Mouse (Mus musculus) lung, postnatal 14 days (tissue): ENCODE measurements around the gene Ptgis.
A peak's percentile ranks its signal among the peaks of the same experiment; 100 is the strongest.

Experiments
- DNase-seq: peaks from one replicate; pipeline ENCODE4 v3.0.0; 2021

Gene Ptgis

DNA sequence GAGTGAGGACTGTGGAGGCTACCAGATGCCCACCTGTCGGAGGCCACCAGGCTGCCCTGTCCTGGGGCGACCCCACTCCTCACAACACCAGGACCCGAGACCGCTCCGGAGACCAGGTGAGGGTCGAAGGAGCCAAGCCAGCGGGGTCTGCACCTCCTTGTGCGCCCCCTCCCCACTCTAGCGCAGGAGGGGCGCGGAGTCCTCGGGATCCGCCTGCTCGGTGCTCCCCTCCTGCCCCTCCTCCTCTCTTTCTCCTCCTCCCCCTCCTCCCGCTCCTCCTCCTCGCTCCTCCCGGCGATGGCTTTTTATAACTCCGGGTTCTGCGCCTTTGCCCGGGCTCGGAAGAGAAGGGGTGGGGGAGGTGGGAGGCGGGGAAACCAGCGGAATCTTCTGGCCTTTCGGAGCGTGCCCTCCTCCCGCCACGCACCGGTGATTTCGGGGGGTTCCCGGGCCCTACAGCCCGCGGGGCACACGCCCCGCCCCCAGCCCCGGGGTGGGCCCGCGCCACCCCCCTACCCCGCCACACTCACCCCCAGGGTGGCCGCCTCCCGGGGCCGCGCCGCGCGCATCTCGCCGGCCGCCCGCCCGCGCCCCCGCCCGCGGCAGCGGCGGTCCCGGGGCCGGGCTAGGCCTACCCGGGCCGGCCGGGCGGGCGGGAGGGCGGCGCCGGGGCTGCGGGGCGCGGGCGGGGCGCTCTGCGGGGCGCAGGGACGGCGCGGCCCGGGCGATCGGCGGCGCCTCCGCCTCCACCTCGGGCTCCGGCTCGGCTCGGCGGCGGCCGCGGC lies 50.9 kb downstream of the Ptgis start:
- peak; percentile 21 for DNase-seq

DNA sequence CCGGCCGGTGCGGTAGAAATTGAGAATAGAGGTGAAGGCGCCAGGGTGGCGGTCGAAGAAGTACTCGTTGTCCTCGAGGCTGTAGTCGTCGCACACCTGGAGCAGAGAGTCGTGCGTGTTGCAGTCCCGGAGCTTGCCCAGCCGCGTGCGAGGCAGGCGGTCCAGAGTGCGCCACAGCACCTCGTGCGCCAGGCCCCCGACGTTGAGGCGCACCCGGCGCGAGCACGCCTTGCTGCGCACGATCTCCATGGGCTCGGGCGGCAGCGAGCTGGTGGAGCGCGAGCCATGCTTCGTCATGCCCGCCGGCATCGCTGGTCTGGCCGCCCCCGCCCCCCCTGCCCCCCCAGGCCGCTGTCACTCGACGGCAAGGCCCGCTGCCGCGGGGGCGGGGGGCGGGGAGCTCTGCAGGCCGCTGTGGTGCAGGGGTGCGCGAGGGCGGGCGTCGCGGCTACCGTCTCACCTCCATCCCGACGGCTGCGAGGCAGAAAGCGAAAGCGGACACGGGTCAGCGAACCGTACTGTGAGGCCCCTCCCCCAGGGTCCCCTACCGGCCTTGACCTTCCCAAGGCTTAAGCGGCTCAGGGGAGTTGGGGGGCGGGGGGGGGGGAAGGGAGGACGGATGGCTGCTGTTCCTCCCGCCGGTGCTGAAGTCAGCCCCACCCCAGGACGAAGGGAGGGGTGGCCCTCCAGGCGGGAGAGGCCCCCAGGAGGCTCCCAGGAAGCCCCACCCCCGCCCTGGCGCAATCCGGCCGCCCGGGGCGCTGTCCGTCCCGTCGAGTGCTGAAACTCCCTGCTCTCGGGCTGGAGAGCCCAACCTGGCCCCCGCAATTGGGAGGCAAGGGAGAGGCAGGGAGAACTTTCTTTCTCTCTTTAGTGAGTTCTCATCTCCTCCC lies 51.8 kb downstream of the Ptgis start:
- DNase-seq: peak; percentile 90

DNA sequence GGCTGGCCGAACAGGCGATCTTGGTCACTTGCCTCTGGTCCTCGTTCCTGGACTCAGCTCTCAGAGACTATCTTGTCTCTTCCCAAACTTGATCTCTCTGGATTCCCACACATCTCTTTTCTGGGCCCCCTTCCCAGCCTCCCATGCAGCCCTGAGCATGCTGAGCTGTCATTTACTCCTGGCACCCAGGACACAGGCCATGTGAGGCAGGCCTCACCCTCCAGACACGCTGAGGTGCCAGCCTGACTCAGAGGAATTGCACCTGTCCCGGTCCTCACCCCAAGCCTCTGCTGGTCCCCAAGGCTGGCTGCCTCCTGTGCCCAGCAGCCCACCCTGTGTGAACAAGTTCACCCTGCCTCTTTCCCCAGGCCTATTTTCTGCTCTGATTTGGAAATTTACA lies 53.3 kb downstream of the Ptgis start:
- DNase-seq: no peak

DNA sequence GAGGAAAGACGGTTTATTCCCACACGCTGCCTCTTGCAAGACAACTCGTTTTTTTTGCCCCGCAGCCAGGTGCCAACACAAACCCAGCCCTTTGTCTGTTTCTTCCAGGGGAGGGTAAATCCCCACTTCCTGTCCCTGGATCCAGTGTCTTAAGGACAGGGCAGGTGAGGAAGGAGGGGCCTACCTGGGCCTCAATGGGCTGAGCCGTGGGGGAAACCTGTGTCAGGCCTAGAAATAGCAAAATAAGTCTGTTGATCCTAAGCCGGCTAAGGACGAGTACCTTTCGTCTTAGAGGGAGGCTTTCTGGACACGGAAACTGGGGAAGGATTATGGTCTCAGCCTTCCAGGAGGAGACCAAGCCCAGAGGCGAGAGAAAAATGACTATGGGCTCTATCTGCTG lies 53.9 kb downstream of the Ptgis start:
- DNase-seq: no peak

DNA sequence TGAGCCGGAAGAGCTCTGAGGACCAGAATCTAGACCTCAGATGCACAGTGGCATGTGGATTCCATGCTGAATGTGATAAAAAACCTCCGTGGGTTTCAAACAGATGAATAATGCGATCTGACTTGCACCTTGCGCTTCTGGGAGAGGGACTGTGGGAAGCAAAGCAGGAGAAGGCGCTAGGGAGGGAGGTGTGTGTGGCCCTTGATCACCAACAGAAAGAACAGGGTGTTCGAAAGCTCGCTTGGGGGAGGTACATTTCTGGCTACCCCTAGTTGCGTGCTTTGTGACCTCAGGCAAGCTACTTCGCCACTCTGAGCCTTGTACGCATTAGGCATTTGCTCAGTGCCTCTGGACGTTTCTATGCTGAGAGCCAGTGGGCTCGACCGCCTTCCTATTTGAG lies 54.4 kb downstream of the Ptgis start:
- DNase-seq: no peak

DNA sequence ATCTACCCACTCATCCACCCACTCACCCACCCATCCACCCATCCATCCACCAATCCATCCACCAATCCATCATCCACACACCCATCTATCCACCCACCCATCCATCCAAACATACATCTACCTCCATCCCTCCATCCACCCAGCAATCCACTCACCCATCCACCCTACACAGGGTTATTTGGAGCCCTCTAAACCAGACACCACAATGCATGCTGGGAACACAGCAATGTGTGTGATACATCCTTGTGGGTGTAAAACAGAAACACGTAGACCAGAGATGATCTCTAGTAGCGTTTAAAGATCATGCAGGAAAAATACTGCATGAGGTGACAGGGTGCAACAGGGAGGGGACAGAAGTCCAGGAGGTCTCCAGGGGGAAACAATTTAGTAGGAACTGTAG lies 55.0 kb downstream of the Ptgis start:
- no peak for DNase-seq

DNA sequence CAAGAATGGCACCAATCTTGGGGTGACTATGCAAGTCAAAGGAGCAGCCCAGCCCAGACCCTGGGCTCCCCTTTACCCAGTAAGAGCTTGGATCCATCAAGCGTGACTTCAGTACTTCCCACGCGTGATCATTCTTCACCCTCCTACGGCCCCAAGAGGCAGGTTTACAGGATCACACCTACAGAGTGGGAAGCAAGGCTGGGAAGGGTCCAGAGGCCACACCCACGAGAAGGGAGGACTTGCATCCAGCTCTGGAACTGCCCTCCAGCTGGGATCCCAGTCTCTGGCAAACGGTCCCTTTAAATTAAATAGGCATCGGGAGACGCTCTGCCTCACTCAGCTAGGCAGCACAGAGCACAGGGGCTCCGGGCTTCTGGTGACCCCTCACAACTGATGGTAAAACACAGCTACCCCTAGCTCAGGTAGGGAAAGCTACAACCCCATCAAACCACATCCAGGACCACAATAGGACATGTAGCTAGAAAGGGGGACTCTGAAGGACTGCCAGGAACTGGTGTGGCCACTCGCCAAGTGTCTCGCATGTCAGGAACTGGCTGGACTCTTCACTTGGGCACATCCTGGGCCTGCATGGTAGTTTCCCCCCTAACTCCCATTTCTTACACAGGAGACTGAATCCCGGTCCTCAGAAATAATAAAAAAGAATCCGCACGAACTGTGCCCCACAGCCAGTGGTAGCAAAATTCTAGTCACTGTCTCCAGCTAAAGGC lies 58.6 kb downstream of the Ptgis start:
- no peak for DNase-seq

DNA sequence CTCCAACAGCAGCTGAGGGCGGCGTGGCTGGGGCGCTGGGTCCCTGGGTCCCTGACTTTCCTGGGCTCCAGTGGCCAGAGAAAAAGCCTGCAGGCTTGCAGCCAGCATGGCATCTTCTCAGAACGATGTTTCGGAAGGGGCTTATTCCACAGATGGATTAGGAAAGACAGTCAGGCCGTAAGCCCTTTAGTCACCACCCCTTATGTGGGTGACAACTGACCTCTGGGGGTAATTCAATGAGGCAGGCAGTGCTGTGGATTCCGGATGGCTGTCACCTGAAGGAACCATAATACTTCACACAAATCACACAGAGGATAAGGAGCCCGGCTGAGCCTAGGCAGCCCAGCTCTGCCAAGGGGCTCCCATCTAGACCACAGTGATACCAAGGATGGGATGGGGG lies 59.3 kb downstream of the Ptgis start:
- DNase-seq: no peak

DNA sequence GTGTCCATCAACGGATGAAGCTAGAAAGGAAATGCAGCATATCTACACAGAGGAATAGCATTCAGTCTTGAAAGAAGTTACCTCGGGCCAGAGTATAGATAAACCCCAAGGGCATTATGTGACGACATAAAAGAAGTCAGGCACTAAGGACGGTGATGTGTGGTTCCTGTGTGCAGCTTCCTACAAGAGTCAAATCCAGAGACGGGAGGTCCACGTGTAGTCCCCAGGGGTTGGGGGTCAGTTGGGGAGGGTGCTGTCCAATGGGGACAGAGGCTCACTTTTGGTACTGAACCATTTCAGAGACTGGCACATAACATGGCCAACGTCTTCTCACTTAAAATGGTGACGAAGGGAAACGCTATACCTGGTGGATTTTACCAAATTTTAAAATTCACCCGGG lies 61.1 kb downstream of the Ptgis start:
- DNase-seq: no peak

DNA sequence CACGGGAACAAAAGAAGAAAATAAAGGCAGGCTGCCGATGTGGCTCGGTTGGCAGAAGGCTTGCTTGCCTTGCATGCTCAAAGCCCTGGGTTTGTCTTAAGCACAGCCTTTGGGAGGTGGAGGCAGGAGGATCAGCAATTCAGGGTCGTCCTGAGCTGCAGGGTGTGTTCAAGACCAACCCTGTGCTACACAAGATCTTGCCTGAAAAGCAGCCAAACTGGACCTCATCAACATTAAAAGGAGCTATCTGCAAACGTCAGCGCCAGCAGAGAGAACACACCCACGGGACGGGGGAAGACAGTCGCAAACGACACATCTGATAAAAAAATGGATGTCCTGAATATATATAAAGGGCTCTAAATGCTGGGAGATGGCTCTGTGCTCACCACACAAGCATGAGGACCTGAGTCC lies 63.2 kb downstream of the Ptgis start:
- no peak for DNase-seq

DNA sequence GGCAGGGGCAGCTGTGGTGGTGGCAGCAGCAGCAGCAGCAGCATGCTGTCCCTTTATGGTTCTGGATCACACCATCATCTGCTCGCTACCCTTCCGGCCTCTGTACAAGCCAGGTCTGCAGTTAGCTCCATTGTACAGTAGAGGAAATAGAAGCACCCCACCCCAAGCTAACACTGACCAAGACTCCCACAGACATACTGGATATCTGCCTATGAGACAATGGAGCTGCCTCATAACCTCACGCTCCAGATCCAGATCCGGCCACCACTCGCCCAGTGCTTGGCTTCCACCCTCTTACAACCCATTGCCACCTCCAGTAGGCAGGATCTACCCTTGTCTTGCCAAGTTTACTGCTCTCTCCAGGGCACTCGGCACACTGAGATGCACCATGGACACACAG lies 65.1 kb downstream of the Ptgis start:
- no peak for DNase-seq

DNA sequence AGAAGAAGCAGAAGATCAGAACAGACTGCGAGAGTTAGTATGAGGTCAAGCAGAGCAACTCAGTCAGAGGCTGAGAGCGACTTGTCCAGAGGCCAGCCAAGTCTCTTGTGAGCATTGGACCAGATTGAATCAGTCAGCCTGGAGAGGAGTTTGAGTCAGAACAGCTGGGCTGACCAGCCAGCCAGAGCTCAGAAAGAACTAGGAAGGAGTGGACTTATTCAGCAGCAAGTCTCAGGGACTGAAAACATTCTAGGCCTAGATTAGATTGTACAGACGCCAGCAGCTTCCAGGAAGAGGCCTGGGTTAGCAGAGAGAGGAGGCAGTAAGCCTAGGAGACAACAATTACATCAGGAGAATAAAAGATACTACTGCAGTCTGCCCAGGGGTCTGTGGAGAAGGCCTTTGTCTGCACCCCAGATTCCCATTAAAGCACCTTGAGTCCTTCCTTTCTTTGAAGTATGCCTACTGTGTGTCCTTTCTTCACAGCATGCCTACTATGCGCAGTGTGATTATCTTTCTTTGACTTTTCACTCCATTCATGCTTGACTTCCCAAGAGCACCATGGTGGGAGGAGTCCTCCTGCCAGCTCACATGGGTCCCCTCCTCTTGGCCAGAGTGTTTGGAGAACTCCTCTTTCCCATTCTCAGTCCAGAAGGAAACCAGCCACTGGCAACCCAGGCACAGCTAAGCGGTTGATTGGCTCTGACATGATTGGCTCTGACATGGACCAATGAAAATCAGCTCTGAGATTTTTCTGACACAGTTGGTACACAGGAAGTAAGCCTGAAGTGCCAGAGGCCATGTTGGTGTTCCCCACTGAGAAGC lies 67.1 kb downstream of the Ptgis start:
- DNase-seq: peak; percentile 32

DNA sequence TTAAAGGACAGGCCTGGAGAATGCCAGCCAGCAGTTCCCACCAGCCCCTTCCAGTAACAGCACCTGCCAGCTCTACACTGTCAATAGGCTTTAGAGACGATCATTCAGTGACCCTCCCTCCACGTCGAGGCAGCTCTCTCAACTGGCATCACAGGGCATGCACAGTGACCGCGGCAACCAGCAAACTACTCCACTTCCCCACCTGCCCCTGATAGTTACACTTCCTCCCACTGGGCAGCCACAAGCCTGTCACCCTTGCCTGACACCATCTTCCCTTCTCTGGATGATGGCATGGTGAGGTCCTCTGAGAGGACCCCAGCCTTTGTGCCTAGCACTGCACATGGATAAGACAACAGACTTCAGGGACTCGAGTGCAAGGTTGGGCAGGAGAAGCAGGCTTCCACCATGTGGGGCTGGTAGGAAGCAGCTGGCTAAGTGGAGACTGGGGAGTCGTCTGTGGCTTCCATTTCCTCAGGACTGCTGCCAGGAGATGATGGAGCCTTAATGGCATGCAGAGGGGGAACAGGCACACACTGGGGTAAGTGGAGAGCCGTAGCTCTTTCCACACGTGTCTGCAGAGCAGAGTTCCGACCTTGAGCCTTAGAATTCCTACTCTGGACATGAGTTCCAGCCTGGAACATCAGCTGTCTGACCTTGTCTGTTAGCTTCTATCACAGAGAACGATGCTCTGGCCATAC lies 72.7 kb downstream of the Ptgis start:
- DNase-seq: peak; percentile 35

DNA sequence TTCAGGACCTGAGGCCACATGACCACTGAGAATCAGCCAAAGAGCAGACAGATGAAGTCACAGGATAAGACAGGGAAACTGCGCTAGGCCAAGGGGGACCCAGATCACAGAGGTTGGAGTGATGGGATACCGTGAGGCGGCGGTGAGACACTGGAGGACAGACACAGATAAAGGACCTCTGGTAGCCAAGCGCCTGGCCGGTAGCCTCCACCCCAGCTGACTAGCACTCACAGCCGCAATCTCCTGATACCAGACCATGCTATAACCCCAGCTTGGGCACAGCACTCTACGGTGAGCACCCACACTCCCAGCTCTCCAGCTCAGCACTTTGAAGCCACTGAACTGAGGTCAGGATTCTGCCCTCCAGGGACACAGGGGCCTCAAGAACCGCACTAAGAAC lies 76.8 kb downstream of the Ptgis start:
- DNase-seq: no peak

DNA sequence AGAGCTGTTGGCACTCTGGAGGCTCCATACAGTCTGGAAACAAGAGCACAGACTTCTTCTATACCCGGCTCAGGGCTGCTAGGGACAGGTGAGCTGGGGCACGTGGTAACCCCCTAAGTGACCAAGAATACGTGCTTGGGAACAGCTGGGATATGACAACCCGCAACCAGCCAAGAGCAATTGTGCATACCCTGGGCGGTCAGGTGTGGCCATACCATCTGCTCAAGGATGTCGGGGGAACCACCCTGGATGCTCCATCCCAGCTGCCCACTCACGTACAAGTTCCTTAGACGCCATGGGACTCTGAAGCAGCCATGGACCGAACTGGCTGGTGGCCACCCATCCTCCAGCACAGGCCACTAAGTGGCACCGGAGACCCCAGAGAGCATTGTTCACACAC lies 77.3 kb downstream of the Ptgis start:
- no peak for DNase-seq

DNA sequence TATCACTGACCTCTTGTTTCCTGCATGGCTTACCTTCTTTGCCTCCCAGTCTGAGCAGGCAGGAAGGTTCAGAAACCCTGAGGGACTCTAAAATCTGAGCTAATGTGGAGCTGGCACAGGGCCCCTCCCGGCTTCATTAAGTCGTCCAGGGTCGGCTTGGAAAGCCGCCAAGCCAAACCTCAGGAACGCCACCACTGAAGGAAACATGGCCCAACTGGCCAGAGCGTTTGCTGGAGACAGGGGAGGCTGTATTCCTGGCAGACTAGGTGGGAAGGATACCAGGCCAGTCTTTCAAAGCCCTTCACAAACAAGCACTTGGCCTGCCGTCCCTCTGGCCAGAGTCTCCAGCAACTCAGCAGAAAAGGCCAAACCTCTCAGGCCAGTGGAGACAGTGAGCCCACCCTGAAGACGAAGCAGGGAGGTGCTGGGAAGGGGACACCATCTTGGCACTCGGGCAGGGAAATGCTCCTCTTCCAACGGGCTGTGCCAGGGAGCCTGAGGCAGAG lies 77.8 kb downstream of the Ptgis start:
- peak; percentile 38 for DNase-seq

DNA sequence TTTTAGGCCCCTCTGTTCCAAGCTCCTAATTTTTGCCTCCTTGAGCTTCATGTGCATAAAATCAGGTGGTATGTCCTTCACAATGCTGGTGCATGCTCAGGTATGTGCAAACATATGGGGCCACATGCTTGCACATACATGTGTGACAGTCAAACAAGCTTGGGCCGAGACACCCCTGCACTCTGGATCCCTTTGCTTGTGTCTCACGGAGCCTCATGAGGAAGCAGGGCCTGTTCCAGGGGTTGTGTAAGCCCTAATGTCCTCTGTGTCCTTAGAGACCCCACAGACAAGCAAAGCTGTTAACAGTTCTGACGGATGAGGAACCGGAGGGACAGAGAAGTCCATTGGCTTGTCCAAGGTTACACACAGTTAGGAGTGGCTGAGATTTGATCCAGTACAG lies 80.7 kb downstream of the Ptgis start:
- DNase-seq: no peak

DNA sequence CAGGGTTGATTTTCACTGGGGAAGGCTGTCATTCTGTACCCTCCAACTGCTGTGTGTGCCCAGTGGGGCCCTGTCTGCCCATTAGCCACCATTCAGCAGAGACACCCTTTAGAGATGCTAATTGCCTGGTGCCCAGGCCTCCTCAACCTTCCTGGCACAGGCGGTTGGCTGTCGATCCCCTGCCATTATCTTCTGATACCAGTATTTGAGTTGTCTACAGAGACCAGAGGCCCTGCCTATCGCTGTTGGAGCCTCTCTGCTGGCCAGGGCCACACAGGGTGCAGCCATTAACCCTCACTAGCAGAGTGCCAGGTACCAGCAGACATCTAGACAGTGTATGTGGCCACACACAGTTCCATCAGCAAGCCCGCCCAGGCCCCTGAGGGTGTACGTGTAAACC lies 81.6 kb downstream of the Ptgis start:
- no peak for DNase-seq

DNA sequence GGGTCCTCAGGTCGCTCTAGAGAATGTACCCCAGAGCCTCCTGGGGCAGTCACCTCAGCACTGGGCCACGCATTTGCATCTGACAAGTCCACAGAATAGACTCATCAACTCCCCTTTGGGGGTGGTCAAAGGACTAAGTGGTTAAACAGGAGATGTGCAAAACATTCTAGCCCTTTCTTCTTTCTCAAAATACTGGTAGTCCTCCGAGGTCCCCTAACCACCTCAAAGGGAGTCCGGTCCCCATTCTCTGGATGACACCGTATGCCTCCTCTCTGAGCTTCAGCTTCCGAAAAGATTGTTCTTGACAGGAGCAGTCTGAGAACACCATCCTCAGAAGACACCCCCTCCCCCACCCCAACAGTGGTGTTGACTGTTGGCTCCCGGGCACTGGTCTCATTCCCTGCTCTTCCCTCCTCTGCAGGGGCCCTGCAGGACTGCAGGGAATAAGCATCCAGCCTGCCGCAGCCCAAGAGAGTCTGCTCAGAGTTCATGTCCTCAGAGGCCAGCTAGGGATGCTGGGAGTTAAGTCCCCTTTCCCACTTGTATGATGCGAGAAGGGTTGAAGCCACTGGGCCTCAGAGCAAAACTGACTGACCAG lies 84.2 kb downstream of the Ptgis start:
- no peak for DNase-seq

DNA sequence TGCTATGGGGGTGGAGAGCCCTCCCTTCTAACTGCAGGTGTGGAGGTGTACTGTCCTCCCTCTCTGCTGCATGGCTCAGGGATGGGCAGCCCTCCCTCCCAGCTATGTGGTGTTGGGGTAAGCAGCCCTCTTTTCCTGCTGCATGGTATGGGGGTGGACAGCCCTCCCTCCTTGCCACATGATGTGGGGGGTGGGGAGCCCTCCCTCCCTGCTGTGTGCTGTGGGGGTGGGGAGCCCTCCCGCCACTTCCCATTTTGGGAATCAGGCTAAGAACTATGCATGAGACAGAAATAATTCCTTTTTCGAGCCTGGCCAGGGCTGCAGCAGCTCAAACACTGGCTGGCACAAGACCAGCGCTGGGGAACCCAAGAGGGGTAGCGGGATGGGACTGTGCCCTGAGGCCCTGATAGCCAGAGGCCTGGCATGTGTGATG lies 84.8 kb downstream of the Ptgis start:
- no peak for DNase-seq

DNA sequence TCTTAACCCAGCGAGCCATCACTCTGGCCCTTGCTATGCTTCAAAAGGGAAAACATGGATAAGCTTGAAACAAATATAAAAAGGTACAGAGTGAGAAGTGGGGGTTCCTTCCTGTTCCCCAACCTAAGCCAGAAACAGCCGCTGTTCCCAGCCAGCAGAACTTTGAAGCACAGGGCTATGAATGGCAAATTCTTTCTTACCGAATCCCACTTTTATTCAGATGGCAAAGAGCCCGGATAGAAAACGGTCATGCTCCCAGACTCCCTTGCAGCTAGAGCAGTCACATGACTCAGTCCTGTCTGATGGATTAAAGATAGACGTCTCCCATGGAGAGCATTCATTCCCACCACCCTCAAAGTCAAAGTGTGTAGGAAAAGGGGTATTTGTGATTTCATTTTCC lies 89.5 kb downstream of the Ptgis start:
- DNase-seq: no peak
